Mouse (Mus musculus) adrenal gland, postnatal 36 days (tissue): ENCODE measurements around the gene Slc30a2. TPM values are rescaled to one million over a fixed set of nuclear protein-coding genes. Genes with fewer than 3 reads are reported as not detected.
A peak's percentile ranks its signal among the peaks of the same experiment; 100 is the strongest.
"Not testable (repeated sequence)": the region's sequence is repeated elsewhere in the genome, so short reads cannot be mapped to it uniquely, and the experiment has no call there.

Experiments used
- DNase-seq, 2 experiments: peaks; one replicate each; pipeline ENCODE4 v3.0.0; 2021; ENCODE audit warnings: mixed read lengths in 1 of 2
- total RNA-seq, 2 experiments: library from RNA; stranded (reverse); gene quantifications; 2 replicates each; pipeline ENCODE4 v1.2.3; 2021

The Slc30a2 gene
- total RNA-seq, 2 experiments from 2014 or later: 21.6 to 41.1 TPM

DNA sequence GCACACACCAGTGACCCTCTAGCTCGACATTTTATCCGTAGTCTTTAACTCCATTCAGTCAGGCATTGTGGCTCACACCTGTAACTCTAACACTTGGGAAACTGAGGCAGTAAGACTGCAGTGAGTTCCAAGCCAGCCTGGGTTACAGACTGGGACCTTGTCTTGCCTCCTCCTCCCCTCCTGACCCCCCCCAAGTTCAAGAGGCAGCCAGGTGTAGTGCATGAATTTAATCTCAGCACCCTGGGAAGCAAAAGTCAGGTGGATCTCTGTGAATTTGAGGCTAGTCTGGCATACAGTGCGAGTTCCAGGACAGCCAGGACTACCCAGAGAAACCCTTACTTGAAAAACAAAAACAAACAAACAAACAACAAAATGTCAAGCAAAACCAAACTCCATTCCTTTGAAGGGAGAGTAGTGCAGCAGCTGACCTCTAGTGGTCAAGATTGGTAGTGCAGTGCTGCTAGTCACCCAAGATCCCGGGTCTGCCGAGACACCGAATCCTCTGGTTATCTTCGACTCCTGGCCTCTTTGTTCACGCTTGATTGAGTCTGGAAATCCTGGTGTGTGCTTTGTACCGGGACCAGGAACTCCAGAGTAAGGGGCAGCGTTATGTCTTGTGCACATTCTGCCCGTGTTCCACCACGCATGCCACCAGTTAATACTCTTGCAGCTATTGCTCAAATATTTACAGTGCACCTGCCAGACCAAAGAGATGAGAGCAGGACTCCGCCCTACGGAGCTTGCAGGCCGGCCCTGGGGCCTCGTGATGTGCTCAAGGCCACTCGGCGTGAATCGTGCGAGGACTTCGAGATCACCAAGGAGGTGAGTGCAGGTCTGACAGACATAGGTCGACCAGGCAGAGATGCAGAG is 13.8 kb downstream of the Slc30a2 start:
- peak; percentile 78 to 84 for DNase-seq

DNA sequence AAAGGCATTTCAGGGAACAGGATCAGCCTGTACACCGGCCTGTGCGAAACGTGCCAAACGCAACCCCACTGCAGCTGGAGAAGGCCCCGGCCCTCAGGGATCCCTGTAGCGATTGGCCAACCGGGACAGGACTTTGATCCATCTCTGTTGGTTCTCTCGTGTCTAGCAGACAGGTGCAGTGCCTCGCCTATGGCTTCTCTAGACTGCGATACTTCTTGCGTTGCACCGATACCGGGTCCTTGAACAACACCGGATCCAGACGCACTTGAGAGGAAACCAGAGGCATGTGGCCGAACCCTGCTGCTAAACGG is 14.4 kb downstream of the Slc30a2 start:
- DNase-seq: no peak

DNA sequence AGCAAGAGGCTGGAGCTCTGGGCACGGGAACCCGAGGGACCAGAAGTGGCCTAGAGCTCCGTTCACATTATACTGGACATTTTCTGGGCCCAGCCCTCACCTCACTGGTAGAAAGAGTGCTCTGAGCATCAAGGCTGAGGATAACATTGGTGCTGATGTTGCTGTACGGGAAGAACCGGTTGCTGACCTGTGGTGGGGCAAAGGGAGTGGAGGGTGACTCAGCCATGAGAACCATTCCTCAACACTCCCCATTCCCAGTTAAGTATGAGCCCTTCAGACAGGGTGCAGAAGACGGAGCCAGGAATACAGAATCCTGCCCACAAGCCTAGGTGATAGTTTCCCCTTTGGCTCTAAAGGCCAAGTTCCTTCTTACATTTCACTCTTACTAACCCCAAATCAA is 16.7 kb downstream of the Slc30a2 start:
- no peak for DNase-seq

DNA sequence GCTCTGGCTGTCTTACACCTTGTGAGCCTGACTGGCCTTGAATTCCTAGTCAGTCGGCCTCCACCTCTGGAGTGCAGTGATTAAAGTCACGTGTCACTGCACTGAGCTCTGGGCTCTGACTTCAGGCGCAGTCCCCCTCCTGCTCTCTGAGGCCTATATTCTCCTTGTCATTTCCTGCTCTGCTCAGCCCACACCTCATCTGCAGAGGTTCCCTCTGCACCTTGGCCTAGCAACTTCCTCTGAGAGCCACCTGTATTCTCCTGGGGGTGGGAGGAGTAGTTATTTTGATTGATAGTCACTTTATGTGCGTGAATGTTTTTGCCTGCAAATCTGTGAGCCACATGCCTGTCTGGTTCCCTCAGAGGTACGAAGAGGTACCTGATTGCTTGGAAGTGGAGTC is 18.2 kb downstream of the Slc30a2 start:
- peak in 1 of 2 experiments; percentile 42 for DNase-seq

DNA sequence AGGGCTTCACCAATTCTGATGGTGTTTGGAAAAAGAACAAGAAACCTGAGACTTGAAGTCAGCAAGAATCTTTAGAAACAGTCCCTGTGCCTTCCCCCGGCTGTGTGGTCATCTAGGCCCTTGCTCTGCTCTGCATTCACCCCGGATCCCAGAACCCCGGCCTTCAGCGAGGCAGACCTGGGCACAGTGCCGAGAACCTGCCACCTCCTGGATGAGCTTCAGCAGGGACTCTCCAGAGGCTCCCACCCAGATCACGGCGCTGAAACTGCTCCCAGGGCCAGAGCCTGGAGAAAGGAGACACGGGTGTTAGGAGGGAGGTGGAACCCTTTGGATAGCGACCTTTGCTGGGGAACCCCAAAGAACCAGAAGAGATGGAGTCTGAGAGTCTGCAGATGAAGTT is 19.1 kb downstream of the Slc30a2 start:
- peak; percentile 87 to 88 for DNase-seq

DNA sequence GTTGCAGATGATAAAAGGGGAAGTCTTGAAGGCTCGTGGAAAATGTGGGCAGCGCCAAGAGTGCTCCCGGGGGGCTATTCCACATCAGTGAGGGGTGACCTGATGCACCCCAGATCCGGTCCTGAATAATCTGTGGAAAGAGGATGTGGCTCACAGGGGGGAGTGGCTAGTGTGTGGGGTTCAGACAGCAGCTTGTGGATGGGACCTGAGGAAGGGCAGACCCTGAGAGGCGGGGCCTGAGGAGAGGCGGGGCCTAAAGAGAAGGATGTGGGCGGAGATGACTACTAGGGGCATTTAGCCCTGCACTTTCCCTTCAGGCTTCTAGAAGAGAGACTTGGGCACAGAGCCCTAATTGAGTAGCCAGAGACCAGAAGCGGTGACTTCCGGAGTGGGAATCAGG is 19.6 kb downstream of the Slc30a2 start:
- peak; percentile 68 to 83 for DNase-seq

DNA sequence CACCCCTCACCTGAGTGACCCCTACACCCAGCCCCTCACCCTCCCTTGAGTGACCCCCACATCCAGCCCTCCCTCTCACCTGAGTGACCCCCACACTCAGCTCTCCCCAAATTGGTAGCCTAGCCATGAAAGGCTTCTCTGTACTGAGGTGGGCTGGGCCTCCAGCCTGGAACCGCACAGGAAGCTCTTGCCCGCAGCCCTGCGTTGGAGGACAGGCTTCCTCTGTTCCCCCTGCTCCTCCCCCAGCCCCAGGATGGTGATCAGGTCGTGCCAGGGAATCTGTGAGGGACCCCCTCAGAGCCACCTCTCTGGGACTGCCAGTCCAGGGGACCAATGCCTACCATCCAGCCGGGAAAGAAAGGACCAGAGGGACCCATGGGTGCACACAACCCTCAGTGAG is 22.3 kb downstream of the Slc30a2 start:
- DNase-seq: no peak

DNA sequence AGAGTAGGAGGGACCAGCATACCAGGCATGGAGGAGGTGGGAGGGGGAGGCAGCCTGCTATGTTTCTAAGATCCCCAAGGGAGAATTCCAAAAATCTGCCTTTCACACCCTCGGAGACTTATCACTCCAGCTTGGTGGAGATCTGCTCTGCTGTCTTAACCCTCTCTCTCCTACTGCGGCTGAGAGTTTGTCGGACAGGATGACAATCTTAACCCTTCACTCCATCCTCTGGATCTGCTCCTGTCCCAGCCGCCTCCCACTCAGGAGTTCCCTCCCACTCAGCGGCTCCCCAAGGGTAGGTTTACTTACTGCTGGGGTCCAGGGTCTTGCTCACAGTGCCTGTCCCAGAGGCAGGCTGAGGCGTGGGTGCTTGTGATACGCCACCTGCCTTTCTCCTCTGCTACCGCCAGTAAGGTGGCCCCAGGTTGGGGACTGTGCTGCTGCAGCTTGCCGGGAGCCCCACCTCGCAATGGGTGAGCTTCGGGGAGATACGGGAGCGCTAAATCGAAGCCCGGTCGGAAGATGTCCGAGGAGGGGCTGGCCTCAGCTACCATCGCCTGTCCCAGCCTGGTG is 27.8 kb downstream of the Slc30a2 start:
- no peak for DNase-seq

DNA sequence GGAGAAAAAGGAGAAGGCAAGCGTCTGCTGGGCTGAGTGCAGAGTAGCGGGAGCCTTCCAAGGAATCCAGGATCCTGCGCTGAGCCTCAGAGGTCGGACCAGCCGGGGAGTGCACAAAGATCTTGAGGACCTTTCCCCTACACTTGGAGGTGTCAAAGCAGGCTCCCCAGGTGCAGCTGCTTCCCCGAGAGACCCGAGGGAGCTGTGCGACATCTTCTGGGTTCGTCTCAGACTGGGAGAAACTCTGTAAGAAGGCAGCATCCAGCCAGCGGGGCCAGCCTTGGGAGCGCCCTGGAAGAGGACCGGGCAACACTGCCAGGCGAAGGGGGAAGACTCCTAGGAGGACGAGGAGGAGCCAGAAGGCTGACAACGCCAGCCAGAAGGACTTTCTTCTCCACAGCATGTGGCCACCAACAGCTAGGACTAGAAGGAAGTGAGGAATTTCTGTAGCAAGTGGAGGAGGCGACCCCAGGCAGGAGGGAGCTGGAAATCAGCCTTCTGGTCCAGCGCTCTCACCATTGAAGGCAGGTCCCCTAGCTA is 28.4 kb downstream of the Slc30a2 start:
- DNase-seq: no peak

DNA sequence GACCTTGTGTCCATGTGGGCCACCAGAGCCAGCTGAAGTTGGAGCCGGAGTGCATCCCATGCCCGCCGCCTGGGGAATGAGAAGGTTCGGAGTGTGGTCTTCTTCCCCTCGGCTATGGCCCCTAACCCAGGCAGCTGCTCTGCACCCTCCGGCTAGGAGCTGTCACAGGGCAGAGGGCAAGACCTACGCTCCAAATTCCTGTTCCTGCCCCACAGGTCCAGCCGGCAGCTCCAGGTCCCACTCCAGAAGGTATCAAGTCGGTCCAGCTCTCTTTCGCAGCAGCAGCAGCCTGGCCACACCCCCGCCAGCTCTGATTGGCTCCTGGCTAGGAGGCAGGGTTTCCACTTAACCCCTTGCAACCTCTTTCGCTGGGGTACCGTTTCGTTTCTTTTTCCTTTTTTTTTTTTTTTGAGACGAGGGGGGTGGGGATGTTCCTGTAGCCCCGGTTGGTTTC is 29.3 kb downstream of the Slc30a2 start:
- DNase-seq: peak; percentile 90 to 93

DNA sequence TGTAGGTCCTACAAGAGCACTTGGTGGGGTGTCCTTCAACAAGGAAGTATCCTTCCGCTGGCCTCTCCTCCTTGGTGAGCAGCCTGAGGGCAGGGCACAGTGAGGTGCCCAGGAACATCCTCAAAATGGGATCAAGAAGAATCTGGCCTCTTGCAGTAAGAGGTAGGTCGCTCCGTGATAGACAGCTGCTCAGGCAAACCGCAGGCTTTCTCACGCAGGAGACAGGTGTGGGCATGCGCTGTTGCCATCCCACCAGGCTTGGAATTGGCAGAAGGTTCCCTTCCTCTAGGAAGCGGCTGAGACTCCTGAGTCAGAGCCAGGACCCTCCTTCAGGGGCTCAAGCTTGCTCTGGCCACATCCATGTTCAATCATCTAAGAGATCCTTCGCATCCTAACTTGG is 30.3 kb downstream of the Slc30a2 start:
- no peak for DNase-seq

DNA sequence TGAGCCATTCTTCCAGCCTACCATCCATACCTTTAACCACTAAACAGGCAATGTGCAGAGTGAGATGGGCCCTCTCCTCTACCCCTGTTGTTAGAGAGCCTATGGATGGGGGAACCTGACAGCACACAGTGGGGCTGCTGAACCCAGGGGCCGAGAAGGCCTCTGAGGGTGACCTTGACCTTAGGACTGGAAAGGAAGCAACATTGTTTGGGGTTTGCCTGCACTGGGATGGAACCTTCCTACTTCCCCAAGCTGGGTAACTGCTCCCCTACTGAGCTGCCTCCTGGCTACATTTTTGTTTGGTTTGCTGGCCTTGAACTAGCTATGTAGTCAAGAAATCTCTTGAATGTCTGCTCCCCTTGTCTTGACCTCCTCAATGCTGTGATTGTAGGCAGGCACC is 31.3 kb downstream of the Slc30a2 start:
- DNase-seq: no peak

DNA sequence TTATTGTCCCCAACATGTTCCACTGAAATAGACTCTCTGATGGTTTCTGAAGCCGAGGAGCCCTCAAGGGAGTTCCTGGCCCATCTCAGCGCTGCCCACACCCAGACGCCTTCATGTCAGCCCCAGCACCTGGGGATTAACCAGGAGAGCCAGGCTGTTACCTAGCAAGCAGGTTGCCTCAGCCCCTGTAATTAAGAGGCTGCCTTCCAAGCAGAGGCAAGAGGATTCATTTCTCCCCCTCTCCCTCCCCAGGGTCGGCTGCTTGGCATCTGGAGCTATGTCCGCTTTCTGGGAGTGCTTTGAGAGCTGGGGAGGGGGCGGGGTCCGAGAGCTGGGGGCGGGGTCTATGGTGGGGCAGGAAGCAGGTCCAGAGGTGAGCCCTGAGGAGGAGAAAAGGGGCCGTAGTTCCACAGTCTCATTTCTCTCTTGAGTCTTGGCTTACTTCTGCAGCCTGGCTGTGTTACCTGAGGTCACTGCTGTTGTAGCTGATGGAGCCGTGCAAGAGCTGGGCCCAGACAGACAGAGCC is 35.2 kb downstream of the Slc30a2 start:
- no peak for DNase-seq

DNA sequence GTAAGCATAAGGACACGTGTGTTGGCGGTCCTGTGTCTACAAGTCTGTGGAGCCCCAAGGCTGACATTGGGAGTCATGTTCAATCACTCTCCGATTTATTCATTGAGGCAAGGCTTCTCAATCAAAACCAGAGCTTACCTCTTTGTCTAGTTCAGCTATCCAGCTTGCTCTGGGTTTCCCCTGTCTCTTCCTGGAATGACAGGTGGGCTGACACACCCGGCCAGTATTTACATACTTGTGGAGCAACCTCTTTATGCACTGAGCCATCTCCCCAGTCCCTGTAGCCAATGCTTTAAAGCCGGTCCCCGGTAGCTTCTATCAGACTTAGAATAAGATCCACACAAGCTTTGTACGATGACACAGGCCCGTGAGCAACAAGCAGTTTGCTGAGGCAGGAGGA is 36.5 kb downstream of the Slc30a2 start:
- no peak for DNase-seq

DNA sequence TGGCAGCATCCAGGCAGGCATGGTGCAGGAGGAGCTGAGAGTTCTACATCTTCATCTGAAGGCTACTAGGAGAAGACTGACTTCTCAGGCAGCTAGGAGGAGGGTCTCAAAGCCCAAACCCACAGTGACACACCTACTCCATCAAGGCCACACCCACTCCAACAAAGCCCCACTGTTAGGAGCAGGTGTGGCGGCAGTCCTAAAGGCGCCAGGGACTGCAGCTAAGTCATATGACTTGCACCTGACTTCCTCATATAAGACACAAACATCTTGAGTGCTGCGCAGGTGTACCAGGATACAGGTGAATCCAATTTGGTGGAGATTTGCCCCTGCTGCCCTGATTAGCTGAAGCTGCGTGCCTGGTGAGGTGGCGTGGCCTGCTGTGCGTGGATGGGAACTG is 40.8 kb downstream of the Slc30a2 start, which contains the start of gene Extl1:
TSS of gene Extl1 (minus strand) at position 101 of the 400 bp plus-strand sequence.
- not testable (repeated sequence) for DNase-seq

DNA sequence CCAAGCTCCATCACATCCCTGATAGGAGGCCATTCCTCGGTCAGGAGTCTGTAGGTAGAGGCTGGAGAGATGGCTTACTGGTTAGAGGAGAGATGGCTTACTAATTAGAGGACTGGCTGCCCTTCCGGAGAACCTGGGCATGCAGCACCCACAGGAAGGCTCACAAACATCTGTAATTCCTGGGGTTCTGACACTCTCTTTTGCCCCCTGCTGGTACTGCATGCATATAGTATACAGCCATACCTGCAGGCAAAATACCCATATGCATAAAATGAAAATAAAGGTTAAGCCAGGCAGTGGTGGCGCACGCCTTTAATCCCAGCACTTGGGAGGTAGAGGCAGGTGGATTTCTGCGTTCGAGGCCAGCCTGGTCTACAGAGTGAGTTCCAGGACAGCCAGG is 44.3 kb downstream of the Slc30a2 start:
- no peak for DNase-seq

DNA sequence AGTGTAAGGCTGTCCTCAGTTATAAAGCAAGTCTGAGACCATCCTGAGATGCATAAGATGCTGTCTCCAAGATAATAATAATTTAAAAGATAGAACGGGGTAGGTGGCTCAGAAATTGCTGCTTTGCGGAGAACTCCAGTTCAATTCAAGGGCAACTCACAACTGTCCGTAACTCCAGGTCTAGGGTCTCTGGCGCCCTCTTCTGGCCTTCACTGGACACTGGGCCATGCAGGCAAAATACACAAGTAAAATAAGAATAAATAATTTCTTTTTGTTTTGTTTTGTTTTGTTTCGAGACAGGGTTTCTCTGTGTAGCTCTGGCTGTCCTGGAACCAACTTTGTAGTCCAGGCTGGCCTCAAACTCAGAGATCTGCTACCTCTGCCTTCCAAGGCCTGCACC is 45.4 kb downstream of the Slc30a2 start:
- DNase-seq: peak; percentile 82 to 86

DNA sequence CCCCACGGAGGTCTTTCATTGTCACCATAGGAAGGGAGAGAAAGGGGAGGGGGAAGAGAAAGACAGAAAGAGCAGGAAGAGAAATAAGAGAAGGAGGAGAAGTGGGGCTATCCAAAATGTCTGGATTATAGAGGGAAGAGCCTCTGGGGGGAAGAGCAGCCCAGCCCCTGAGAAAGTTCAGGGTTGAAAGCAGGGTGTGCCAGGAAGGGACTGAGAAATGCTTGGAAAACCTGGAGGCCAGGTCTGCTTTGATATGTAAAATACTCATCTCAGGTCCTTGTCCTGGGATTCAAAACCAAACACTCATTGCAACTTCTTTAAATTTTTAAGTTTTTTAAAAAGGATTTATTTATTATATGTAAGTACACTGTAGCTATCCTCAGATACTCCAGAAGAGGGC is 48.7 kb downstream of the Slc30a2 start:
- no peak for DNase-seq

DNA sequence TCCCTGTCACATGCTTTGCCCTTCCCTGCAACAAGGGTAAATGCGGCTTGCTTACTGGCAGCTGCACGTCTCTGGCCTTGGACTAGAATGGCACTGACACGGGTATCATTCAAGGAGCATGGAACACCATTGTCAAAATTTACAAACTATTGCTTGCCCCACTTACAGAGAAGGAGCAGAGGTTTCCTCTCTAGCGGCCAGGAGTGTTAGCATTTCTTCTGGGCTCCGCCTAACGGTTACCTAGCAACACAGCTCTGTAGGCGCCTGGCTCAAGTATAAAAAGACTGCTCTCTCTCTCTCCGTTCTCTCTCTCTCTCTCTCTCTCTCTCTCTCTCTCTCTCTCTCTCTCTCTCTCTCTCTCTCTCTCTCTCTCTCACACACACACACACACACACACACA is 49.6 kb downstream of the Slc30a2 start:
- DNase-seq: peak in 1 of 2 experiments; percentile 41

DNA sequence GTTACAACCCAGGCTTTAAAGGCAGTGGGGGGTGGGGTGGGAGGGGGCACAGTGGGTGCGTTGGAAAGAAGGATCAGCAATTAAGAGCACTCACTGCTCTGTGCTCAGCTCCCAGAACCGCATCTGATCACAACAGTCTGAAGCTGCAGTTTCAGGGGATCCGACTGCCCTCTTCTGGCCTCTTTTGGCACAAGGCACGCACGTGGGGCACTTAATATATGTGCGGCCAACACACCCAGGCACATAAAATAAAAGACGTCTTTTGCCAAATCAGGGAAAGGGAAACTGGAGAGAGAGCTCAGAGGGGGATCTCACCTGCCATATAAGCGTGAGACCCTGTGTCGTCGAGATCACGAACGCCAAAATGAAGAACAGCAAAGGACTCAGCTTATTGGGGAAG is 50.0 kb downstream of the Slc30a2 start:
- no peak for DNase-seq

DNA sequence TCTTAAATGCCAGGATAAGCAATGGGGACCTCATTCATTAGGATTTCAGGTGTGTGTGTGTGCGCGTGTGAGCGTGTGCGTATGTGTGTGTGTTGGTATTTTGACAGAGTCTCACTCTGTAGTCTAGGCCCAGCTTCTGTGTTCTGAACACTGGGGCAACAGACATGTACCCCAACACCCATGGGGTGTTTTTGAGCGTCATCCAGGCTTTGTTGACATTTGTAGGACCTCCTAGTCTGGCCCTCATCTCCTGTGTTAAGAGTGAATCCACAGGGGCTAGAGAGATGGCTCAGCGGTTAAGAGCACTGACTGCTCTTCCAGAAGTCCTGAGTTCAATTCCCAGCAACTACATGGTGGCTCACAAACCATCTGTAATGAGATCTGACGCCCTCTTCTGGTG is 52.2 kb downstream of the Slc30a2 start:
- DNase-seq: no peak

DNA sequence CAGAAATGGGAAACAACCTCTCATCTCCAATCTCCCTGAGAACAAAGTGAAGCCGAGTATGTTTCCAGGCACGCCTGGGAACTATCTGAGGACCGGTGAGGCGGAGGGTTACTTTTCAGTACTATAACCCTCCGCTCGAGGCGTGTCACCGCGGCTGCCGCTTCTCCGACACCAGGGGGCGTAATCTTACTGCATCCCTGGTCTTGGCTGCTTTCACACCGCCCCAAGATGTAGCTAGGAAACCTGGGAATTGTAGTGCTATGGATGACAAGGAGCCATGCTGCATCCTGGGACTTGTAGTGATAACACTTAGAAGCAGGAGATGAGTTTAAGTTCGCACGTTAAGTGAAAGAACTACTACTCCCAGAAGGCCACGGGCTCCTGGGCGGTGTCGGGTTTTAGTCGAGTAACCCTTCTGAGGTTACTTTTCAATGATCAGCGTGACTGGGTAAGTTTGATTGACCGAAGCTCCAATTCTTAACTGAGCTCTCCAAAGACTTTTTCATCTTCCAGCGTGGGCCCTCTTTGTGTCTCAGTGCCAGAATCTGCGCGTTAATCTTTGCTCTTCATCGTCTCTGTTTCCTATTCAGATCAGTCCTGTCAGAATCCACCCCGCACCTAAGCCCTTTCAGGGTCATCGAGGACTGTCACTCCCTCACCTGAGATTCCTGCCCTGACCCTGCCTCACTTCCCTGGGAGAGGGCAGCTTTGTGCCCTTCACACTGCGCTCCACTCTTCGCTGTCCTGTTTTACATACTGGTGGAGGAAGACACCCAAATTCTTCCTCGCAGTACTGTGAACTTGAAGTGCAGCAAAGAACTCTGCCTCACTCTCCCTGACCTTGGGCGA is 53.2 kb downstream of the Slc30a2 start, which contains the start of gene Pafah2:
TSS of gene Pafah2 (plus strand) at position 344 of the 849 bp plus-strand sequence.
- DNase-seq: peak; percentile 89 to 94
